Mouse (Mus musculus) granulocyte monocyte progenitor cell, adult 5-6 weeks (primary cell): ENCODE measurements around the gene Tspan18. TPM values are rescaled to one million over a fixed set of nuclear protein-coding genes. Genes with fewer than 3 reads are reported as not detected.

Experiments used
- ATAC-seq: replicated peaks from 2 replicates; pipeline ENCODE4 v1.8.0; 2016; ENCODE audit warnings: mild to moderate bottlenecking, moderate TSS enrichment, inconsistent platforms; ENCODE audit not compliant: poor library complexity, severe bottlenecking
- total RNA-seq, 2 experiments: library from RNA; stranded (forward) in 1 of 2; stranded (reverse) in 1 of 2; fragments of 200-712, 200-1000 nt in 1 of 2; fragments of >200 nt in 1 of 2; fragmentation: Nextera tagmentation in 1 of 2; gene quantifications; 2 replicates each; pipeline ENCODE4 v1.2.3; 2014 to 2017

Tspan18 gene
- total RNA-seq, 2 experiments from 2014 or later: not detected

- ATAC-seq: no peak
These were observed 65.5 kb downstream of the Tspan18 start for GRCm38 (mm10) chr2:93268711-93269270.

GRCm38 (mm10) chr2:93267791-93268190, 66.5 kb downstream of the Tspan18 start:
- no peak for ATAC-seq

DNA sequence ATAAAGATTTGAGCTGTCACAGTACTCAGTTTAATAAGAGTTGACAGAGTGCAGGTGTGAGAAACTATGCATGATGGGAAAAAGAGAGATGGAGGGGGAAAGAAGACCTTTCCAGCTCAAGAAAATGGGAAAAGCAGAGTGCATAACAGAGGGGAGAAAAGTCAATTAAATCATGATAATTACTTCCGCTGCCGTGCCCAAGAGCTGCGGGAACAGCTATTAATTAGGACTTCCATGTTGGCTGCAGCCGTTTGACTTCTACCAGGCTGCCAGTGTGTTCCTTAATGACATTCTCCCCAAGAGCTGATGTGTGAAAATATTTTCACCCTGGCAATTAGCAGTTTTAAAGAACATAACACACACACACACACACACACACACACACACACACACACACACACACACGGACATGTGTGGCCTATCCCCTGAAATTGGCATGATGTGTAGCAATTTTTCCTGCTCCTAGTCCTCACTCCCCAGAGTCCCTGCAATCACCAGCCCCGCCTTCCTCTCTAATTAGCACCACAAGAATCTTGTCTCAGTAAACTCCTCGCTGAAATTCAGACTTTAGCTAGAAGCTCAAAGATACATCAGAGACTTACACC, 67.6 kb downstream of the Tspan18 start:
- no peak for ATAC-seq

DNA sequence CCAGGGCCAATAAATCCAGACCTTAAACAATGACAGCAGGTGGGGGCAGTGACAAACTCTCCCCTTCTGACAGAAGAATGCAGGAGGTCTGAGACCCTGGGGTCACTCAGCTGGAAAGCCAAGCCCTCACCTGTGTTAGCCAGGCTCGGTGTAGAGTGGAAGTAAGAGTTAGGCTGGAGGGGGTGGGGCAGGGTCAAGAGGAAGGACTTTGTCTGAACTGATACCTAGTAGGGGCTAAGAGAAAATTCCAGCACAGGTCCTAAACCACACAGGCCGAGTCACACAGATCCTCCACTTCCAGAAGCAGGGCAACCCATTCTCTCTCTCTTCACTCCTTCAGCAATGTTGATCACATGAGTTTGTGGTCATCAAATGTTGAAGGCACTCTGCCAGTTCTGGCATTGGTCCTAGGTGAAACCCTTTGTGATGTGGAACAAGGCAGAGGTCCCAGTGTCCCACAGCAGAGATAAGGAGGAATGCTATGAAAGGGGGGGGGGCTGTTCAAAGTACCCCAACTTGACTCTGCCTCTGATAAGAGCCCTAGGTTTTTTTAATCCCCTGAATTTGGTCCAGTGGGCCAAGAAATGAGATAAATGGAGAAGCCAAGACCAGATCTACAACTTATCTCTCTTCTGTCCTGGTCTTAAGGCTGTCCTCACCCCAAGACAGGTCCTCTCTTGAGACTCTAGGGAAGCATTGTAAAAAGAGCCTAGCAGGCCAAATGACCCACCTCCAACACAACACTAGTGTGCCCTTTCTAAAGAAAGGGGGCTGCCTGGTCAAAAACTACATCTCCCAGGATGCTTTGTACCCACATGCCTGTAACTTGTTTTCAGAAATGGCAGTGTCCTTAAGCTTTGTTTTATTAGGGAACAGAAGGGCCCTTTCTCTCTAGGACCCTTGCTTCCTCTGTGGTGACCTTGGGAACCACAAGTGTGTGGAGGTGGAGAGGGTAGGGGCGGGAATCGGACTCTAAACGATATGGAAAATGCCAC, 71.7 kb downstream of the Tspan18 start:
- no peak for ATAC-seq

- no peak for ATAC-seq
These were observed 72.6 kb downstream of the Tspan18 start for GRCm38 (mm10) chr2:93261521-93262290.

DNA sequence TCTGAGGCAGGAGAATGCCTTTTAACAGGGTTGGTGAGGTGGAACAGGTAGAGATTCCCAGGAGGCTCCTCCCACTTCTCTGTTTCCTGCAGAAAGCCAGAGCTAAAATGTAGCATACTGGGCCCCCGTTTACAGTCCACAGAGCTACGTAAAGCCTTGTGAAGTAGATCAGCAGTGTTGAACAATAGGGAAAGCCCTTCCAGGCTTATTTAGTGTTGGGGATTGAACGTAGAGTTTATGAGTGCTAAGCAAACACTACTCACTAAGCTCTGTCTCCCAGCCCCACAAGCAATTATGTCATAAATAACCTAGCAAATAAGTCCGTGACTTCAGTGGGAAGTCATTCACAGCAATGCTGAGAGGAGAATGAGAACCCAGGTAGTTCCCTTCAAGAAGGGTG, 76.7 kb downstream of the Tspan18 start:
- ATAC-seq: no peak

- ATAC-seq: no peak
These were observed 77.4 kb downstream of the Tspan18 start for GRCm38 (mm10) chr2:93256735-93257405.

DNA sequence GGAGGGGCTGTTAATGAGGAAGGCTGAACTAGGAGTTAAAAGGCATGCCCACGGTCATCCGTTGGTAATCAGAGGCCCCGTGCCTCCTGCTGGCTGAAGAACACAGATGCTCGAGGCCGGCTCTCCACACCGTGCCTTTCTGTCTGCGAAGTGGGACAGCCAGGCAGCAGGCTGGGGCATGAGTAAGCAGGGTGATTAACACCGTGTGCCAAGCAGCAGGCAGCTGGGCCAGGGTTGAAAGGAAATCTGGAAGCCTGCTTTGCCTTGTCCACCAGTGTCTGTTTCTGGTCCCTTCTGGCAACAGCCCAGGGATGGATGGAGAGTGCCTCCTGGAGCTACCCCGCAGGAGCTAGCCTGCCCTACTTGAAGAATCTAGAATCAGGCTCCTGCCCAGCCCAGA, 81.9 kb downstream of the Tspan18 start:
- no peak for ATAC-seq

DNA sequence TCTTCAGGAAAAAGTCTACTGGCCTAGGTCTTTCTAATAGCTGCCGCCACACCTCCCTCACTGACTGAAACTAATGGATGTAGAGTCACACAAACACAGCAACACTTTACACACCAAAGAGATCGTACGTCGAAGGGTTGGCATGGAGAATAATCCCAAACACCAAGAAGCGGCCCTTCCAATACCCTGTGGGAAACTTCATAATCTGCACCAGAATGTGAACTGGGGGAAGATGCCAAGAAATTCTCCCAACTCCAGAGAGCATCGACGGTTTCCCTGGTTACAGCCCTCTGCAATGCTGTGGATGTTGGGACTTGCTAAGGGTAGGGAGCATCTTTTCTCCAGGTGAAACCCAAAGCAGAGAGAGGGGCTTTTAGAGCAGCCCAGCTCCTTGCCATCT, 83.7 kb downstream of the Tspan18 start:
- ATAC-seq: no peak

GRCm38 (mm10) chr2:93249058-93249457, 85.2 kb downstream of the Tspan18 start:
- ATAC-seq: no peak

GRCm38 (mm10) chr2:93244090-93244443, 90.2 kb downstream of the Tspan18 start:
- ATAC-seq: no peak

DNA sequence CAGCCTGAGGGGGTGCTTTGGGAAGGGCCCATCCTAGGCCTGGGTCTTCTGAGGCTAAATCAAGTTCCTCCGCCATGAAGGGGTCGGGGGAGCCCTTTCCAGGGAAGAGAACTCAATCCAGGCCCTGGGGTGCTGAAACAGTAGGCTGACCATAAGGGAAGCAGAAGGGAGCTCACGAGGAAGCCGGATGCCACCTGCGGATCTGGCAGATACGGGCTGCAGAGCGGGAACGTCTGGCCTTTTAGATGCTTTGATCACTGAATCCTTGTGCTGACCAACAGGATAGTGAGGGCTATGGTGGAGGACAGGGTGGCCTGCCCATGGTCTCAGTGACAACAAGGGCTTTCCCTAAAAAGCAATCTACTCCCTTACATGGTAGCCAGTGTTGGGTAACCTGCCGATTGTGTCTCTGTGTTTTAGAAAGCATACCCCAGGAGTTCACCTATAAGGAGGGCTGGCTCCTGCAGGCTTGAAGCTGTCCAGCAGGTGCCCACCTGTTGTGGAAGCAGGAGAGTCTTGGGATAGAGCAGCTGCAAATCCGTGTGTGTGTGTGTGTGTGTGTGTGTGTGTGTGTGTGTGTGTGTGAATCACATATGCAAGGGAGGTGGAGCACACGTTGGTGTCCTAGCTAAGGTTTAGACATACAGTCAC, 90.7 kb downstream of the Tspan18 start:
- ATAC-seq: no peak

GRCm38 (mm10) chr2:93242166-93242565, 92.1 kb downstream of the Tspan18 start:
- no peak for ATAC-seq

DNA sequence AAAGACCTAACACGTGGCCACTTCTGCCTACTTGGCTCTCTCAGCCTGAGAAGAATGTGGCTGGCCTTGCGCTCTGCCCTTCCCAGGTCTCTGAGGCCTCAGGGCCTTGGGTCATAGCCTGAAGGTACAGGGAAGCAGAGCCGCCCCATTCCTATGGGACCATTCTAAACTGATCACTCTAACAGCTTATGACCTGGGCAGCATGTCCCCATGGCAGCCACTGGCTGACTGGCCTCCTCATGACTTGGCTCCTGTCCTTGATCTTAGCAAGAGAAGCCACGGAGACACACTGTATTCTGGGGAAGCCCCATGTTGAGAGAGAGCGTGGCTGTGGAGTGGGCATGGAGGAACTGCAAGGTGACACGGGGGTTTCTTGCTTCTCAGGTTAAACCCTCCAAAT, 95.4 kb downstream of the Tspan18 start:
- ATAC-seq: no peak

DNA sequence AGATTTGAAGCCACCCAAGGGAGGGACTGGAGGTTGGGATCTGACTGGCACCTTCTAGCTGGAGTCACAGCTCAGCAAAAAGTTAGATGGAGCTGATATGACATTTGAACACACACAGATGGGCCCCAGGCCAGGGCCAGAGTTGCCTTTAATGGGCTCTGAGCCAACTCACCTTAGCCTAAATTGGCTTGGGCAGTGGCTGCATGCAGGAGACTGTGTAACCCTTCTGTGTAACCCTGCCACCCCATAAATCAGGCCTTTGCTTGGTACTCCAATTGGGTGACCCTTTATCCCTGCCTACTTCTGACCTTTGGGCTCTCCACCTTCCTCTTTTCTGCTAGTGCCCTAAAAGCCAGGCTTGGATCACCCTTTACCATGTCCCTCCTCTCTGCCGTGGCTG, 97.2 kb downstream of the Tspan18 start:
- no peak for ATAC-seq

DNA sequence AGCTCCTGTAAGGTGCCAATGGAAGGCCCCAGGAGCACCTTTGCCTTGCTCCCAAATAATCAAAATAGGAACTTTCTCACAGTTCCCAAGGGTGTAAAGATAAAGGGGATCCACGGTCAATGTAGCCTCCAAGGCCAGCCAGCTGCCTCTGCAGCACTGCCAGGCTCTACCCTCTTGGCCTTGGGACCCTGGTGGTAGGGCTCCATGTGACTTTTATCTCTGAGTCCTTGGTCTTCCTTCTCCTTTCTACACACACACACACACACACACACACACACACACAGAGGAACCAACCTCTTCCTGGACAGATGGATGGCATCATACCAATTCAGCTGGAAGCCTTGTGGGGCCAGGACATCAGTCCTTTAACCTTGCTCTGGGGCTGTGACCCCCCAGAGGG, 102.2 kb downstream of the Tspan18 start:
- 0 out of 2 replicates have a peak, but pooled peaks have one; percentile 17 for ATAC-seq

DNA sequence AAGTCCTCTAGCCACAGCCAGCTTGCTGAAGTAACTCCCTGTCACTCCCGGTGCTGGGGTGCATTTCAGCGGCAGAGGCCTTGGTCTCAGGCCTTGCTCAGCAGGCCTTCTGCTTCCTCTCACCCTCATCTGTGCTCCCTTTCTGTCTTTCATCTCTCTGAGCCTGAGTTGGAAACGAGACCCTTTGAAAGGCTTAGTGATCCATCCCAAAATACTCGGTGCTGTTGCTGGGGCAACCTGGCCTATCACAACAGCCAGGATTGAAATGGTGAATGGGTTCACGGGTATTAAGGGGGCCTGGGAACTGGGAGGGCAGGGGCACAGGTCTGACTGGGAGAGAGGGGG, 105.9 kb downstream of the Tspan18 start:
- no peak for ATAC-seq

- ATAC-seq: no peak
These were observed 106.4 kb downstream of the Tspan18 start for GRCm38 (mm10) chr2:93227713-93228479.
